9 mouse cellular contexts compared by ENCODE assay signal in genomic region chr4:150238433-150239086, GRCm38 (mm10). TPM values are rescaled to one million over a fixed set of nuclear protein-coding genes. Genes with fewer than 3 reads are reported as not detected.
DNase-seq lines count a peak whose midpoint lies in the region; ATAC-seq and TF ChIP-seq lines count a peak whose summit lies in the region.
"Had no signal": no experiment of that assay in that cellular context is flagged by ENCODE, and none has a peak within 500 bp of the region (broad histone marks: within the 10 kb centered on the region; RNA-seq: fewer than 3 reads in every experiment).

No protein-coding gene starts in this region.

- peaks cover 44% of the 10 kb centered on the region for H3K36me3 ChIP-seq in liver, embryonic 13.5 days

- peaks cover 23% of the 10 kb centered on the region for H3K4me1 ChIP-seq in cortical plate, adult 2 months (ENCODE audit: control insufficient read depth, insufficient read depth, low read length)
- peaks cover 79% of the 10 kb centered on the region for H3K4me1 ChIP-seq in liver, embryonic 13.5 days (replicated peaks)

- H3K4me3 ChIP-seq in cortical plate, adult 2 months (ENCODE audit: insufficient read depth, low read length), result peak overlapping the region; percentile 88
- H3K4me3 ChIP-seq in liver, embryonic 13.5 days (replicated peaks), result peak overlapping the region; percentile 90

- peak; percentile 43 to 62 for DNase-seq in heart, adult 18-20 months
- no peak for DNase-seq in heart, adult 9 months (ENCODE audit: low spot score in 2 of 2)
- peak; percentile 57 to 59 for DNase-seq in heart, postnatal 10 days
- no peak for DNase-seq in liver, embryonic 13.5 days
- no peak for DNase-seq in yolk sac, embryonic 10.5 days (ENCODE audit: low spot score)
- no peak for DNase-seq in Muller cell, postnatal 12 days (ENCODE audit: inconsistent ontology term)
- DNase-seq in spleen, postnatal 4 days (ENCODE audit: low spot score in 2 of 2), result no peak

- no peak for ATAC-seq in liver, embryonic 13.5 days (ENCODE audit: low read depth)

- WGBS in liver, embryonic 13.5 days (ENCODE audit: insufficient replicate concordance), result 9% methylated on average over 3 of the region's 3 CpGs

- no peak for TF ChIP-seq POLR2A in cortical plate, adult 2 months (IDR thresholded peaks at IDR 0.05; ENCODE audit: extremely low read depth, insufficient read depth, low read length)

- no peak overlapping the region for H3K27ac ChIP-seq in cortical plate, adult 2 months (ENCODE audit: insufficient read depth, low read length)
- H3K27ac ChIP-seq in liver, embryonic 13.5 days, result peak overlapping the region; percentile 87

- H3K27me3 ChIP-seq in liver, embryonic 13.5 days, result no peaks in the 10 kb centered on the region

- peak overlapping the region; percentile 90 for H3K9ac ChIP-seq in liver, embryonic 13.5 days

- H3K9me3 ChIP-seq in liver, embryonic 13.5 days (replicated peaks), result no peaks in the 10 kb centered on the region

- TF ChIP-seq CTCF in cortical plate, adult 2 months (IDR thresholded peaks at IDR 0.05; ENCODE audit: extremely low read depth, insufficient read depth, low read length), result no peak

- intact Hi-C loops in heart, postnatal 10 days (cut with DNase I), result no loop called here

- peak overlapping the region; percentile 98 for H3K4me2 ChIP-seq in liver, embryonic 13.5 days

RNA-seq across cellular contexts. Expression of gene Eno1, which starts 2.0 kb away (rescaled TPM):
- 100 to 1,000 TPM; 118 to 148 TPM for total RNA-seq in heart, adult 18-20 months (2021)
- 902 and 906 TPM in 2 replicates for polyA plus RNA-seq in cortical plate, adult 2 months (2012; rRNA removed)
- 100 to 1,000 TPM; 231 to 243 TPM for total RNA-seq in heart, postnatal 10 days (2021)
- polyA plus RNA-seq in liver, embryonic 13.5 days (2015; fragmentation: Nextera tagmentation; extraction: Ambion mirVana), result 783 and 784 TPM in 2 replicates

RNA-seq across cellular contexts. Expression of gene Car6, which starts 37.4 kb away (rescaled TPM):
- total RNA-seq in heart, adult 18-20 months (2021), result under 1 TPM in 1 of 2 experiments, not detected in 1; 0.41 TPM
- not detected in 2 replicates for polyA plus RNA-seq in cortical plate, adult 2 months (2012; rRNA removed)
- total RNA-seq in heart, postnatal 10 days (2021), result not detected
- polyA plus RNA-seq in liver, embryonic 13.5 days (2015; fragmentation: Nextera tagmentation; extraction: Ambion mirVana), result not detected in 2 replicates
- total RNA-seq: neutrophil, adult 5-6 weeks had no signal

RNA-seq across cellular contexts. Expression of gene Rere, which starts 42.9 kb away (rescaled TPM):
- total RNA-seq in heart, adult 18-20 months (2021), result 10 to 100 TPM; 39.6 to 46.7 TPM
- polyA plus RNA-seq in cortical plate, adult 2 months (2012; rRNA removed), result 44.2 and 50.5 TPM in 2 replicates
- total RNA-seq in heart, postnatal 10 days (2021), result 10 to 100 TPM; 62.1 to 68.0 TPM
- polyA plus RNA-seq in liver, embryonic 13.5 days (2015; fragmentation: Nextera tagmentation; extraction: Ambion mirVana), result 5.9 and 7.5 TPM in 2 replicates

Comparison
In these comparisons a context has a peak if more than half of its experiments do, and no peak if none do; other contexts are left out.
1. DNase-seq: peak in heart, adult 18-20 months (2 of 2) and heart, postnatal 10 days (2 of 2); none in heart, adult 9 months (0 of 2), liver, embryonic 13.5 days (single experiment), yolk sac, embryonic 10.5 days (single experiment), Muller cell, postnatal 12 days (single experiment) and spleen, postnatal 4 days (0 of 2).